Mouse (Mus musculus) limb, embryonic 15.5 days (tissue): ENCODE measurements at regions not wholly inside any gene's neighbourhood (a gene's known extent, or its start where the extent isn't known, plus 50 kb on each side); places are given as distances from the start of the nearest gene placed in this dataset.

Source experiments
- ATAC-seq: fragments of 200-750 bp; cut with Nextera tagmentation; 2 replicates; pipeline ENCODE4 v1.8.0; 2017; ENCODE audit warnings: low read depth, moderate TSS enrichment; ENCODE audit not compliant: insufficient number of reproducible peaks, low FRiP score, low TSS enrichment
- H3K27ac ChIP-seq: fragments of 300-500 bp; sonication (generic); 2 replicates; pipeline ENCODE4 v1.5.1; 2015; ENCODE audit warnings: moderate library complexity, mild to moderate bottlenecking, inconsistent platforms
- H3K27me3 ChIP-seq: fragments of 300-500 bp; sonication (generic); 2 replicates; pipeline ENCODE4 v1.6.1; 2015; ENCODE audit warnings: inconsistent platforms
- H3K36me3 ChIP-seq: fragments of 300-500 bp; sonication (generic); 2 replicates; pipeline ENCODE4 v1.6.1; 2015; ENCODE audit warnings: inconsistent platforms
- H3K4me1 ChIP-seq: fragments of 300-500 bp; sonication (generic); 2 replicates; pipeline ENCODE4 v1.6.1; 2015; ENCODE audit warnings: inconsistent platforms
- H3K4me2 ChIP-seq: fragments of 300-500 bp; sonication (generic); 2 replicates; pipeline ENCODE4 v1.6.1; 2015; ENCODE audit warnings: mild to moderate bottlenecking, inconsistent platforms
- H3K4me3 ChIP-seq: fragments of 300-500 bp; sonication (generic); 2 replicates; pipeline ENCODE4 v1.5.1; 2015; ENCODE audit warnings: mild to moderate bottlenecking, inconsistent platforms
- H3K9ac ChIP-seq: fragments of 300-500 bp; sonication (generic); 2 replicates; pipeline ENCODE4 v1.6.1; 2015; ENCODE audit warnings: inconsistent platforms
- H3K9me3 ChIP-seq: fragments of 300-500 bp; sonication (generic); 2 replicates; pipeline ENCODE4 v1.6.1; 2016; ENCODE audit warnings: inconsistent platforms
- WGBS: fragments of 180-500 bp; shearing (Covaris S2); methylation state at CpG from one replicate; pipeline ENCODE4 v1.1.7; 2015; 5-methylcytosine and 5-hydroxymethylcytosine counted together

GRCm38 (mm10) chr9:94467846-94468245, 70.0 kb downstream of the 1190002N15Rik start:
- Histone ChIP-seq H3K27ac (no peak overlapping the region), H3K27me3 (no peaks in the 10 kb centered on the region), H3K9ac (no peak overlapping the region), H3K36me3 (no peaks in the 10 kb centered on the region), H3K4me1 (peaks cover 1% of the 10 kb centered on the region), H3K4me2 (no peak overlapping the region), H3K9me3 (no peaks in the 10 kb centered on the region), H3K4me3 (no peak overlapping the region)
- no peak for ATAC-seq
- WGBS: 93% methylated on average over 3 of the region's 3 CpGs

DNA sequence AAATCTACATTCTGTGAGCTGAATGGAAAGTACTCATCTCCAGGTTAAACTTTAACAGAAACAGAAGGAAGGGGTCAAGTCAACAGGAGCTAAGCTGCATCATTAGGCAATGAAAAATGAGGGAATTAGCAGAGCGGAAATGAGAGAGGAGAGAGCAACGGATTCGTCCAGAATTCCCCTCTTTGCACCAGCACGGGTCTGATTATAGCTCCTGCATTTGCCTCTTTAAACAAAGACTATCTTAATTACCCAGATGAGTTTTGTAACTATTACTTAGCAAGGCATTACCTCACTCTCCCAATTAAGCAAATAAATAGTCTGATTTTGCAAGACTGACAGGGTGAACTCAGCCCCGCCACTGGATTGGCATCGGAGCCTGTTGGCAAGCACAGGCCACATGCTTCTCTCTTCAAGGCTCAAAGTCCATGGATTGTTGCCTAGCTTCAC, 81.8 kb downstream of the 1190002N15Rik start:
- H3K4me2 ChIP-seq: no peak overlapping the region
- no peaks in the 10 kb centered on the region for H3K36me3 ChIP-seq
- no peaks in the 10 kb centered on the region for H3K9me3 ChIP-seq
- 51% methylated on average over 6 of the region's 6 CpGs for WGBS
- no peak for ATAC-seq
- H3K4me1 ChIP-seq: no peaks in the 10 kb centered on the region
- H3K27ac ChIP-seq: no peak overlapping the region
- no peak overlapping the region for H3K4me3 ChIP-seq
- H3K9ac ChIP-seq: no peak overlapping the region
- 0 out of 2 replicates have a peak, but pooled peaks cover 3% of the 10 kb centered on the region for H3K27me3 ChIP-seq

DNA sequence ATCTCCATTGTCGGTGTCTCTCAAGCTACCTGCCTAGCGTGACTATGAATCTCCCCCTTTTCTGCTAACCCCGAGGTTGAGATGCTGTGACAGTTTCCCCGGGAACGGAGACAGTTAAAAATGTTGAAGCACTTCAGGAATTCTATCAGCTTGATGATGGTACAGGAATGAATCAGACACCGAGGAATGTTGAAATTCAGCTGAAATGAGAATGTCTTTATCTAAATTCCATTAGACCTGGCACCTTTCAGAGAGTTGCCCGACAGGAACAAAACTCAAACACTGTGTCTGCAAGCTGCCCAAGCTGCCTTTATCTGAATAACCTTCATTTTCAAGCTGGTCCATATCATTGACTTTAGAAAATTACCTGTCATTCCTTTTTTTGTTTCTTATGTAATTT, 82.4 kb downstream of the 1190002N15Rik start:
- H3K27me3 ChIP-seq: 0 out of 2 replicates have a peak, but pooled peaks cover 3% of the 10 kb centered on the region
- no peak overlapping the region for H3K4me3 ChIP-seq
- H3K9me3 ChIP-seq: no peaks in the 10 kb centered on the region
- no peak overlapping the region for H3K4me2 ChIP-seq
- H3K4me1 ChIP-seq: no peaks in the 10 kb centered on the region
- no peak for ATAC-seq
- WGBS: 79% methylated on average over 7 of the region's 7 CpGs
- no peak overlapping the region for H3K9ac ChIP-seq
- no peaks in the 10 kb centered on the region for H3K36me3 ChIP-seq
- no peak overlapping the region for H3K27ac ChIP-seq

GRCm38 (mm10) chr9:94449911-94450310, 88.0 kb downstream of the 1190002N15Rik start:
- WGBS: 79% methylated on average over 8 of the region's 8 CpGs

DNA sequence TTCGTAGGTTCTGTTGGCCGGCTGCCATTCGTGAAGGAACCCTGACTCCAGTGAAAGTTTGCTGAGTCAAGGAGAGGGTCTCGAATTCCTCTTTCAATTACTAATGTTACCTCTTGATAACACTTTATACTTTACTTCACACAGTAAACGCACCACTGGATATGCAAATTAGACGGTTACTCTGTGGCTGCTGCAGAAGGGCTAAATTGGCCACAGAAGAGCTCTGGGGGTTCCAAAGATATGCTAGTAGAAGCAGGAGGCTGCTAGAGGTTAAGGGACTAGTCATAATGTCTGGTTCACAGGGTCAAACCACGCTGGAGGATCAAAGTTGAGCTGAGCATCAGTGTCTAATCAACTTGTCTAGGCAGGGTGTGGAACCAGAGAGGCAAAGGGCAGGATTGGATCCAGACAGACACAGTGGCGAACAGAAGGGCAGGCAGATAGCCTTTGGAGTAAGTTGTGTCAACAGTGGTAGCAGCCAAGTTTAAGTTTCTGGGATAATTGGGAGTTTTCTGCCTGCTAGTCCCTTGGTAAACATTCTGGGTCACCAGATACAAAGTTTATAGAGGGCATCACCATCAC, 91.6 kb downstream of the 1190002N15Rik start:
- H3K36me3 ChIP-seq: no peaks in the 10 kb centered on the region
- no peak overlapping the region for H3K27ac ChIP-seq
- H3K4me2 ChIP-seq: no peak overlapping the region
- H3K27me3 ChIP-seq: no peaks in the 10 kb centered on the region
- H3K4me1 ChIP-seq: no peaks in the 10 kb centered on the region
- no peak overlapping the region for H3K9ac ChIP-seq
- no peak overlapping the region for H3K4me3 ChIP-seq
- ATAC-seq: no peak
- no peaks in the 10 kb centered on the region for H3K9me3 ChIP-seq
- WGBS: 62% methylated on average over 8 of the region's 8 CpGs

More at GRCm38 (mm10) chr9:94449911-94450310, 88.0 kb downstream of the 1190002N15Rik start:
- H3K4me3 ChIP-seq: no peak overlapping the region
- no peaks in the 10 kb centered on the region for H3K9me3 ChIP-seq
- no peak overlapping the region for H3K9ac ChIP-seq
- H3K4me2 ChIP-seq: no peak overlapping the region
- no peak for ATAC-seq
- no peaks in the 10 kb centered on the region for H3K36me3 ChIP-seq
- H3K27ac ChIP-seq: no peak overlapping the region
- no peaks in the 10 kb centered on the region for H3K4me1 ChIP-seq
- H3K27me3 ChIP-seq: 0 out of 2 replicates have a peak, but pooled peaks cover 3% of the 10 kb centered on the region

DNA sequence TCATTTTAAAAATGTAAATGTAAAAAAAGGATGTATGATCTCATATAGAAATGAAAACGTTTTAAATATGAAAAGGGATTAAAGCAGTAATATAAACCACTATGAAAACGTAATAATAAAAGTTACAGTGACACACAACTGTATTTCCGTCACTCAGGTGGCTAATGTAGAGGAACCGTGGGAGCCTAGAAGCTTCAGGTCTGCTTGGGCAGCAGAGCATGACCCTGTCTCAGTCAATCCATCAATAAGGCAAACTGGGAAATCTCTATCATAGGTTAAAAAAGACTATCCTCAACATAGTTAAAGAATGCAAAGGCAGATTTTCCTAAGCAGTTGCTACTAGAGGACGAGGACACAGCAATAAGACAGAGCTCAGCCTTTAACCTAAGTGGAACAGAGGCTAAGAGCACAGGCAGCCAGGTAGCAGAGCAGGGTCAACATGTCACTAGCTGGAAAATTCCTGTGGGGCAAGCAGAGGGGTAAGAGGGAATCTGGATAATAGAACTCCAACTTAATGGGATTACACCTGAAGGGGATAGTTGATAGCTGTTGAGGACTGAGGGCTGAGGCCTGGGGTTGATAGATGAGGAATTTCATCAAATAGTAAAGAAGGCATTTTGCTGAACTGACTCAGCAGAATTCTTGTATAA, 93.6 kb downstream of the 1190002N15Rik start:
- Histone ChIP-seq H3K4me1 (no peaks in the 10 kb centered on the region), H3K9ac (no peak overlapping the region), H3K36me3 (no peaks in the 10 kb centered on the region), H3K27me3 (no peaks in the 10 kb centered on the region), H3K27ac (no peak overlapping the region), H3K4me2 (no peak overlapping the region), H3K9me3 (no peaks in the 10 kb centered on the region), H3K4me3 (no peak overlapping the region)
- WGBS: 70% methylated on average over 5 of the region's 5 CpGs
- no peak for ATAC-seq

GRCm38 (mm10) chr9:94441393-94441792, 96.5 kb downstream of the 1190002N15Rik start:
- H3K9ac ChIP-seq: no peak overlapping the region
- H3K4me3 ChIP-seq: no peak overlapping the region
- H3K4me2 ChIP-seq: no peak overlapping the region
- H3K36me3 ChIP-seq: no peaks in the 10 kb centered on the region
- no peaks in the 10 kb centered on the region for H3K9me3 ChIP-seq
- H3K27ac ChIP-seq: no peak overlapping the region
- 70% methylated on average over 4 of the region's 4 CpGs for WGBS
- no peaks in the 10 kb centered on the region for H3K4me1 ChIP-seq
- H3K27me3 ChIP-seq: no peaks in the 10 kb centered on the region
- no peak for ATAC-seq

- H3K27ac ChIP-seq: no peak overlapping the region
- no peaks in the 10 kb centered on the region for H3K27me3 ChIP-seq
- no peaks in the 10 kb centered on the region for H3K9me3 ChIP-seq
- ATAC-seq: no peak
- 0 out of 2 replicates have a peak, but pooled peaks cover 5% of the 10 kb centered on the region for H3K4me1 ChIP-seq
- H3K4me2 ChIP-seq: no peak overlapping the region
- H3K4me3 ChIP-seq: no peak overlapping the region
- H3K36me3 ChIP-seq: no peaks in the 10 kb centered on the region
- H3K9ac ChIP-seq: no peak overlapping the region
Observed at GRCm38 (mm10) chr9:94433468-94433867, 104.4 kb downstream of the 1190002N15Rik start.

GRCm38 (mm10) chr9:94432144-94432747, 105.6 kb downstream of the 1190002N15Rik start:
- H3K9me3 ChIP-seq: no peaks in the 10 kb centered on the region
- H3K4me2 ChIP-seq: no peak overlapping the region
- H3K27me3 ChIP-seq: no peaks in the 10 kb centered on the region
- no peak overlapping the region for H3K4me3 ChIP-seq
- 0 out of 2 replicates have a peak, but pooled peaks cover 5% of the 10 kb centered on the region for H3K4me1 ChIP-seq
- ATAC-seq: no peak
- H3K36me3 ChIP-seq: no peaks in the 10 kb centered on the region
- 93% methylated on average over 3 of the region's 3 CpGs for WGBS
- H3K27ac ChIP-seq: no peak overlapping the region
- no peak overlapping the region for H3K9ac ChIP-seq

- no peak overlapping the region for H3K4me3 ChIP-seq
- H3K9ac ChIP-seq: no peak overlapping the region
- no peak overlapping the region for H3K4me2 ChIP-seq
- H3K9me3 ChIP-seq: no peaks in the 10 kb centered on the region
- WGBS: 88% methylated on average over 3 of the region's 3 CpGs
- ATAC-seq: no peak
- no peaks in the 10 kb centered on the region for H3K27me3 ChIP-seq
- H3K36me3 ChIP-seq: no peaks in the 10 kb centered on the region
- H3K27ac ChIP-seq: no peak overlapping the region
- 0 out of 2 replicates have a peak, but pooled peaks cover 5% of the 10 kb centered on the region for H3K4me1 ChIP-seq
Observed at GRCm38 (mm10) chr9:94431540-94431939, 106.3 kb downstream of the 1190002N15Rik start.

DNA sequence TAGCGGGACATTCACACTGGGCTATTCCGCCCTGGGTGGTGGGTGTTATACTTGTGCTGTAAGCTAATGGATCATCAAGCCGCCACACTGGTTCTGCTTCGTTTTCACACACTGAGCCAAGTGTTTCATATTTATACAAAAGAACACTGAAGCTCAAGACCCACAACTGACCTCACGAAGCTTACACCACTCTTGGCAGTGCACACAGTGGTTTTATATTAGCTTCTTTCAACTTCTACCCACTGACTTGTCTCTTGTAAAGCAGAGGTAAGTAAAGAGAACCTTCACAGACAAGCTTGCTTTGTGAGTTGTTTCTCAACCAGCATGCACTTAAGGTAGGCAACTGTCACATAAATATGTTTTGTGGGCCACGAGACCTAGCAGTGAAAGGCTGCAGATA, 106.9 kb downstream of the 1190002N15Rik start:
- Histone ChIP-seq H3K27me3 (no peaks in the 10 kb centered on the region), H3K27ac (no peak overlapping the region), H3K9ac (no peak overlapping the region), H3K4me2 (no peak overlapping the region), H3K9me3 (no peaks in the 10 kb centered on the region), H3K36me3 (no peaks in the 10 kb centered on the region), H3K4me3 (no peak overlapping the region), H3K4me1 (0 out of 2 replicates have a peak, but pooled peaks cover 5% of the 10 kb centered on the region)
- WGBS: 76% methylated on average over 6 of the region's 6 CpGs
- ATAC-seq: no peak

DNA sequence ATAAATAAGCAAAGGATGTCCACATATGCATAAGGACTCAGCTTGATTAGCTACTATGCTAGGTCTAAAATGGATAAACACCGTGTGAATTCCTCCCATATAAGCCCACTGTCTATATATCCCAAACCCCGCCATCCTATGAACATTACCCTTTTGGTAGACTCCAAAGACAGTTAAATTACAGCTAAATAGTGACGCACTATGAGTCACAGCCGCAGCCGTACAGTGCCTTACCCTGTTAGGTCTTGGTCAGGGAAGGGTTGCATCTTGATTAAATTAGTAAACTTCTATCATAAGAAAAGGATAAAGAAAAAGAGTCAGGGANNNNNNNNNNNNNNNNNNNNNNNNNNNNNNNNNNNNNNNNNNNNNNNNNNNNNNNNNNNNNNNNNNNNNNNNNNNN, 111.1 kb downstream of the 1190002N15Rik start:
- H3K36me3 ChIP-seq: no peaks in the 10 kb centered on the region
- H3K4me2 ChIP-seq: no peak overlapping the region
- no peak overlapping the region for H3K27ac ChIP-seq
- 0 out of 2 replicates have a peak, but pooled peaks cover 5% of the 10 kb centered on the region for H3K4me1 ChIP-seq
- ATAC-seq: no peak
- H3K4me3 ChIP-seq: no peak overlapping the region
- H3K9ac ChIP-seq: no peak overlapping the region
- no peaks in the 10 kb centered on the region for H3K9me3 ChIP-seq
- H3K27me3 ChIP-seq: no peaks in the 10 kb centered on the region
- WGBS: 85% methylated on average over 5 of the region's 5 CpGs
